Mouse (Mus musculus): ENCODE measurements around the gene Dnajc13.

The Dnajc13 gene

DNA sequence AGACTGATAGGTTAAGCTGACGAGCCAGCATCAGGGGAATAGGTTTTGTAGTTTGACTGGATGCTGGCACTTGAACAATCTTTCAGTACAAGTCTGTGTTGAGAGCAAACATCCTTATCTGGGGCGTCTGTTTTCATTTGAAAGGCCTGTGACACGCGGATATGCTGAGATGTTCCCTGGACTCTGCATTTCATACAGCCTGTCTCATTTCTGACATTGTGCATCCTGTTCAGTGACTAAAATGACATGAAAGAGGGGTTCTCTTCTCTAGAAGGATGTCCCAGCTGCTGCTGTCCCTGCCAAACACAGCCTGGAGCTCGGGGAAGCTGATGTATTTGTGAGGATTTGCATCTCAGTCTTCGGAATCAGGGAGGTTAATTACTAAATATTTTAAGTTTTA lies 155.2 kb downstream of the Dnajc13 start:
- DNase-seq: no peak

DNA sequence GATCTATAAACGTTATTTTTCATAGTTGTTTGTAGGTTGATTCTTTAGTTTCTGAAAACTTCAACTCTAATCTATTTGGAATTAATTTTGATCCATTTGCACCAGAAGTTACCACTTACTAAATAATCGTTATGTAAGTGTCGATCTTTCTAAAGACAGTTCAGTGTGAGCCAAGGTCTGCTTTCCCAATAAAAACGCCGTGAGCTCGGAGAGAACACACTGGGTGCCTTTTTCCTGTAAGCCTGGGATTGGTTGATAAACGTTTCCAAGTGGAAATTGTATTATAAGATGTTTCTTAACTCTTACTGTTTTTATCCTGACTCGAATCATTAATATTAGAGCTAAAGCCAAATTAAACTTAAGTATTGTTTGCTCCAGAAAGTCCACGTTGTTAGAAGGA lies 155.8 kb downstream of the Dnajc13 start:
- no peak for DNase-seq

DNA sequence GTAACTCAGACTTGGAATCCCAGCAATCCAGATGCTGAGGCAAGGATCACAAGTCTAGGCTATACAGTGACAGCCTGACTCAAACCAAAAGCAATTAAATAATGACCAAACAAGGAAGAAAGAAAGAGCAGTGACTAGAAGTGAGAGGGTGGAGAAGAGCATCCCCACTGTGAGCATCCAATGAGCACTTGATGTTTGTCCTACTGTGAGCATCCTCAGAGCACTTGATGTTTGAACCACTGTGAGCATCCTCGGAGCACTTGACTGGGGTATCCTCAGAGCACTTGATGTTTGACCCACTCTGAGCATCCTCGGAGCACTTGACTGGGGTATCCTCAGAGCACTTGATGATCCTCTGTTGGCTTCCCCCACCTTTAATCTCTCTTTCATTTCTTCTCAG lies 157.7 kb downstream of the Dnajc13 start:
- no peak for DNase-seq

DNA sequence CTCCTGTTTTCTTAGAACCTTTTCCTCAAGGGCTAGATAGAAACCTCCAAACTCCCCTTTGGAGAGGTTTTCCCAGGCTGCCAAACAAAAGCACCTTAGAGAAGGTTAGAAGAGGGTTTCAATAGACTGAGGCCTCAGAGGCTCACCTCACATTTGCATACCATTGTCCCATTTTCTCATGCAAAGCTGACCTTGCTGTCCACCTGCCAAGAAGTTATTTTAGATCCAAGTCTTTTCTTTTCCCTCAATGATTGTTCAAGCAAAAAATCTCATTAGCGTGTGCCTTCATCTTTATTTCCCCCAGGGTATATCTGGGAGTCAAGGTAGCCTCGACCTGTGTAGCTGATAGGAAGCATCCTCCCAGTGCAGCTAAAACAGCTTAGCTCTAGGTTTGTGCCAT lies 159.8 kb downstream of the Dnajc13 start:
- no peak for DNase-seq

DNA sequence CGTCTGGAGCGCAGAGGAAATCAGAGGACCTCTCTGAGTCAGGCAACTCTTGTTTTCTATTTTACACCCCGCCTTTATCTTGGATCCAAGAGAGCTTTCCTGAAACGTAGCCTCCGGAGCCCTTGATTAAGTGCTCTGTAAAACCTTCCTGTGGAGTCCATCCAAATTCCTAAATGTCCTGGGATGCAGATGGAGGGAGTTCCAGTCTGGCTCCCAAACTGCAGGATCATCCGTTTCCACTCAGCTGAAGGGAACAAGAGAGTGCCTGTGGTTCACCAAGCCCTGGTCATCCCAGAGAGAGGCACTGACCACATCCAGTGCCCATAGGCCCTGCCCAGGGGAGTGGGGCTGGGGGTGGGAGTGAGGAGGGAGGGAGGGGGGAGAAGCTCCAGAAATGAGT lies 160.4 kb downstream of the Dnajc13 start:
- no peak for DNase-seq

DNA sequence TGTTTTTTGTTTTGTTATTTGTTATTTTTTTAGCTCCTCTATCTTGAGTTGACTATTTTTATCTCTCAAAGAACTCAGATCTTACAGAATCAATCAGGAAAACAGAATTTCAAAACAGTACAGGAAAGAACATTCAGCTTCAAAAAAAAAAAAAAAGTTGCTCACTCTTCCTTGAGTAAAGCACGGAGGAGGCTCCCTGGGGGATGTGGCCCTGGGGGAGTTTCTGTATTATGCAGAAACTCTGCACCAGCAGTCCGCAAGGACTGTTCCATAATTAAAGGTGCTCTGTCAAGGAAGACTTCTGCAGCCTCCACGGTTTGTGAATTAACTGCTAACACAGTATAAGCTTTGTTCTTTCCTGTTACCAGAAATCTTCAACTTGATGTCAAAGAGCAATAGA lies 161.3 kb downstream of the Dnajc13 start:
- no peak for DNase-seq

All from lung, postnatal 14 days (tissue).